ENCODE assay signal across 9 mouse cellular contexts in genomic region chr5:149020059-149020680, GRCm38 (mm10). TPM values are rescaled to one million over a fixed set of nuclear protein-coding genes. Genes with fewer than 3 reads are reported as not detected.
DNase-seq lines count a peak whose midpoint lies in the region; ATAC-seq lines count a peak whose summit lies in the region.
"Had no signal": no experiment of that assay in that cellular context is flagged by ENCODE, and none has a peak within 500 bp of the region (broad histone marks: within the 10 kb centered on the region; RNA-seq: fewer than 3 reads in every experiment).

No protein-coding gene starts in this region.

- 0 out of 2 replicates have a peak overlapping the region, but pooled peaks have one; percentile 1 for H3K4me3 ChIP-seq in hindbrain, embryonic 10.5 days
- no peak overlapping the region for H3K4me3 ChIP-seq in hindbrain, embryonic 14.5 days (replicated peaks; ENCODE audit: low read length)
- H3K4me3 ChIP-seq in midbrain, embryonic 14.5 days (replicated peaks; ENCODE audit: low read depth, low read length): no peak overlapping the region
- H3K4me3 ChIP-seq in midbrain, embryonic 10.5 days: no peak overlapping the region

- peak; percentile 57 for DNase-seq in adrenal gland, adult 2 months
- no peak for DNase-seq in adrenal gland, postnatal 25 days
- no peak for DNase-seq in hindbrain, embryonic 10.5 days (ENCODE audit: low spot score)
- DNase-seq in hindbrain, embryonic 14.5 days (ENCODE audit: low spot score): no peak
- DNase-seq in midbrain, embryonic 14.5 days: no peak
- DNase-seq in midbrain, embryonic 10.5 days (ENCODE audit: low spot score): no peak
- peak; percentile 43 for DNase-seq in naive thymus-derived CD4-positive, alpha-beta T cell, adult 2 months (ENCODE audit: low read depth)
- no peak for DNase-seq in yolk sac, embryonic 10.5 days (ENCODE audit: low spot score)
- DNase-seq: spleen, adult 18-20 months had no signal

- no peak overlapping the region for H3K27ac ChIP-seq in hindbrain, embryonic 10.5 days
- H3K27ac ChIP-seq in hindbrain, embryonic 14.5 days: no peak overlapping the region
- H3K27ac ChIP-seq in midbrain, embryonic 14.5 days (replicated peaks; ENCODE audit: low read depth, low read length): no peak overlapping the region
- no peak overlapping the region for H3K27ac ChIP-seq in midbrain, embryonic 10.5 days (replicated peaks)

- no peak overlapping the region for H3K4me2 ChIP-seq in hindbrain, embryonic 14.5 days (replicated peaks)
- peak overlapping the region; percentile 17; the same call in 1 of the 2 replicates for H3K4me2 ChIP-seq in midbrain, embryonic 14.5 days (ENCODE audit: low read length)

- ATAC-seq in hindbrain, embryonic 14.5 days (ENCODE audit: low FRiP score): no peak
- no peak for ATAC-seq in midbrain, embryonic 14.5 days (ENCODE audit: low FRiP score, low TSS enrichment)

- WGBS in hindbrain, embryonic 10.5 days: 57% methylated on average over 18 of the region's 18 CpGs
- whole genome bisulfite sequencing in hindbrain, embryonic 14.5 days: 59% methylated on average over 18 of the region's 18 CpGs
- WGBS in midbrain, embryonic 14.5 days: 61% methylated on average over 18 of the region's 18 CpGs
- 62% methylated on average over 18 of the region's 18 CpGs for WGBS in midbrain, embryonic 10.5 days

- H3K36me3 ChIP-seq in hindbrain, embryonic 10.5 days: no peaks in the 10 kb centered on the region
- no peaks in the 10 kb centered on the region for H3K36me3 ChIP-seq in hindbrain, embryonic 14.5 days (replicated peaks; ENCODE audit: control insufficient read depth, insufficient read depth)
- no peaks in the 10 kb centered on the region for H3K36me3 ChIP-seq in midbrain, embryonic 14.5 days (ENCODE audit: control insufficient read depth, insufficient read depth, low read length)
- no peaks in the 10 kb centered on the region for H3K36me3 ChIP-seq in midbrain, embryonic 10.5 days

- H3K9me3 ChIP-seq in hindbrain, embryonic 10.5 days: no peaks in the 10 kb centered on the region
- no peaks in the 10 kb centered on the region for H3K9me3 ChIP-seq in hindbrain, embryonic 14.5 days (ENCODE audit: control insufficient read depth, low read length)
- H3K9me3 ChIP-seq in midbrain, embryonic 14.5 days (ENCODE audit: control insufficient read depth, low read length): no peaks in the 10 kb centered on the region
- no peaks in the 10 kb centered on the region for H3K9me3 ChIP-seq in midbrain, embryonic 10.5 days (replicated peaks)

- peaks cover 16% of the 10 kb centered on the region for H3K27me3 ChIP-seq in hindbrain, embryonic 10.5 days (ENCODE audit: insufficient read depth, poor library complexity, severe bottlenecking)
- peaks cover 7% of the 10 kb centered on the region; the same call in 1 of the 2 replicates for H3K27me3 ChIP-seq in hindbrain, embryonic 14.5 days (ENCODE audit: control insufficient read depth, insufficient read depth, low read length)
- H3K27me3 ChIP-seq in midbrain, embryonic 14.5 days (ENCODE audit: control insufficient read depth, insufficient read depth, low read length): no peaks in the 10 kb centered on the region; the same call in 1 of the 2 replicates
- H3K27me3 ChIP-seq in midbrain, embryonic 10.5 days (ENCODE audit: low read depth, poor library complexity, severe bottlenecking): peaks cover 34% of the 10 kb centered on the region

- peaks cover 20% of the 10 kb centered on the region for H3K4me1 ChIP-seq in hindbrain, embryonic 10.5 days (replicated peaks)
- H3K4me1 ChIP-seq in hindbrain, embryonic 14.5 days (replicated peaks; ENCODE audit: control insufficient read depth, insufficient read depth, low read length): peaks cover 10% of the 10 kb centered on the region; the same call in 1 of the 2 replicates
- H3K4me1 ChIP-seq in midbrain, embryonic 14.5 days (ENCODE audit: control insufficient read depth, insufficient read depth, low read length): no peaks in the 10 kb centered on the region
- peaks cover 11% of the 10 kb centered on the region for H3K4me1 ChIP-seq in midbrain, embryonic 10.5 days

- H3K9ac ChIP-seq in hindbrain, embryonic 14.5 days: no peak overlapping the region
- no peak overlapping the region for H3K9ac ChIP-seq in midbrain, embryonic 14.5 days (replicated peaks; ENCODE audit: low read length)

RNA-seq across cellular contexts. Expression of gene Gm42791, which starts 25.2 kb away (rescaled TPM):
- total RNA-seq in adrenal gland, adult 2 months (2021): 1 to 10 TPM; 6.3 to 6.5 TPM
- not detected in 2 replicates for polyA plus RNA-seq in adrenal gland, adult 2 months (2012; rRNA removed)
- total RNA-seq in adrenal gland, postnatal 25 days (2021): 6.7 and 7.4 TPM in 2 replicates
- 1.6 and 3.8 TPM in 2 replicates for polyA plus RNA-seq in hindbrain, embryonic 10.5 days (2016; fragmentation: Nextera tagmentation; extraction: Ambion mirVana)
- polyA plus RNA-seq in hindbrain, embryonic 14.5 days (2014; fragmentation: Nextera tagmentation; extraction: Ambion mirVana): 0.33 and 2.6 TPM in 2 replicates
- polyA plus RNA-seq in midbrain, embryonic 14.5 days (2014; fragmentation: Nextera tagmentation; extraction: Ambion mirVana): not detected in 2 replicates
- 2.0 TPM in 1 of 2 replicates, not detected in the other for polyA plus RNA-seq in midbrain, embryonic 10.5 days (2016; fragmentation: Nextera tagmentation; extraction: Ambion mirVana)

Comparison
In these comparisons a context has a peak if more than half of its experiments do, and no peak if none do; other contexts are left out.
1. DNase-seq: peak in adrenal gland, adult 2 months (single experiment) and naive thymus-derived CD4-positive, alpha-beta T cell, adult 2 months (single experiment); none in adrenal gland, postnatal 25 days (single experiment), hindbrain, embryonic 10.5 days (single experiment), hindbrain, embryonic 14.5 days (single experiment), midbrain, embryonic 14.5 days (single experiment), midbrain, embryonic 10.5 days (single experiment) and yolk sac, embryonic 10.5 days (single experiment).